Mouse (Mus musculus) myocyte (in vitro differentiated cells): ENCODE data around the gene Gm20388. TPM values are rescaled to one million over a fixed set of nuclear protein-coding genes. Genes with fewer than 3 reads are reported as not detected.

Source experiments
- H3K27me3 ChIP-seq: one replicate; pipeline ENCODE4 v1.6.1; 2011; ENCODE audit not compliant: control insufficient read depth, insufficient read depth, insufficient read length
- H3K36me3 ChIP-seq: one replicate; pipeline ENCODE4 v1.6.1; 2011; ENCODE audit not compliant: control insufficient read depth, insufficient read depth
- H3K4me2 ChIP-seq: one replicate; pipeline ENCODE4 v1.6.1; 2011; ENCODE audit warnings: low read depth, control low read depth
- H3K4me3 ChIP-seq: one replicate; pipeline ENCODE4 v1.5.1; 2011; ENCODE audit warnings: mild to moderate bottlenecking, control low read depth, moderate library complexity
- H3K79me2 ChIP-seq: one replicate; pipeline ENCODE4 v1.6.1; 2011; ENCODE audit not compliant: control insufficient read depth, insufficient read depth
- H3ac ChIP-seq: one replicate; pipeline ENCODE4 v1.6.1; 2011; ENCODE audit not compliant: control insufficient read depth, insufficient read length
- CEBPB ChIP-seq: IDR thresholded peaks from 2 replicates; pipeline ENCODE4 v1.6.1; 2011; ENCODE audit warnings: mild to moderate bottlenecking, moderate library complexity; ENCODE audit not compliant: poor library complexity, insufficient read depth, severe bottlenecking
- E2F4 ChIP-seq: IDR thresholded peaks from one replicate; pipeline ENCODE4 v1.6.1; 2011; ENCODE audit warnings: mild to moderate bottlenecking, control low read depth, moderate library complexity; ENCODE audit not compliant: insufficient read depth
- MAX ChIP-seq: IDR thresholded peaks from one replicate; pipeline ENCODE4 v1.6.1; 2011; ENCODE audit warnings: low read depth, mild to moderate bottlenecking, control low read depth
- MYOD1 ChIP-seq, 3 experiments: IDR thresholded peaks; one replicate each; pipeline ENCODE4 v1.6.1; 2011; ENCODE audit warnings: control low read depth in 2 of 3, low read depth in 2 of 3, mild to moderate bottlenecking in 2 of 3, moderate library complexity in 1 of 3; ENCODE audit not compliant: insufficient read length in 2 of 3, control insufficient read depth in 1 of 3
- MYOG ChIP-seq, 3 experiments: IDR thresholded peaks; one replicate each; pipeline ENCODE4 v1.6.1; 2011; ENCODE audit warnings: control low read depth in 2 of 3, low read depth in 2 of 3, mild to moderate bottlenecking in 2 of 3; ENCODE audit not compliant: insufficient read length in 2 of 3, control insufficient read depth in 1 of 3, insufficient read depth in 1 of 3
- POLR2A ChIP-seq: IDR thresholded peaks from one replicate; pipeline ENCODE4 v1.6.1; 2011; ENCODE audit warnings: low read depth, mild to moderate bottlenecking, control low read depth, moderate library complexity; ENCODE audit not compliant: insufficient read length
- POLR2AphosphoS2 ChIP-seq: IDR thresholded peaks from one replicate; pipeline ENCODE4 v1.6.1; 2011; ENCODE audit warnings: low read depth, control low read depth; ENCODE audit not compliant: insufficient read length
- REST ChIP-seq: IDR thresholded peaks from one replicate; pipeline ENCODE4 v1.6.1; 2011; ENCODE audit warnings: mild to moderate bottlenecking, control low read depth, moderate library complexity; ENCODE audit not compliant: insufficient read depth, insufficient read length
- SRF ChIP-seq: IDR thresholded peaks from one replicate; pipeline ENCODE4 v1.6.1; 2011; ENCODE audit warnings: low read depth; ENCODE audit not compliant: control insufficient read depth, insufficient read length
- TCF12 ChIP-seq: IDR thresholded peaks from one replicate; pipeline ENCODE4 v1.6.1; 2011; ENCODE audit warnings: mild to moderate bottlenecking, control low read depth; ENCODE audit not compliant: poor library complexity, insufficient read depth, severe bottlenecking
- TCF3 ChIP-seq: IDR thresholded peaks from one replicate; pipeline ENCODE4 v1.6.1; 2011; ENCODE audit warnings: low read depth, control low read depth; ENCODE audit not compliant: insufficient read length
- USF1 ChIP-seq: IDR thresholded peaks from one replicate; pipeline ENCODE4 v1.6.1; 2011; ENCODE audit warnings: low read depth, mild to moderate bottlenecking, control low read depth, moderate library complexity
- polyA plus RNA-seq: library from polyadenylated mRNA; unstranded; fragments of >200 nt; fragmentation: generic; extraction: Trizol; gene quantifications from one replicate; pipeline ENCODE4 v1.2.1, GENCODE M21; 2012; ENCODE audit warnings: missing spikeins

The Gm20388 gene
- polyA plus RNA-seq, 1 experiment = 15.3 TPM

DNA sequence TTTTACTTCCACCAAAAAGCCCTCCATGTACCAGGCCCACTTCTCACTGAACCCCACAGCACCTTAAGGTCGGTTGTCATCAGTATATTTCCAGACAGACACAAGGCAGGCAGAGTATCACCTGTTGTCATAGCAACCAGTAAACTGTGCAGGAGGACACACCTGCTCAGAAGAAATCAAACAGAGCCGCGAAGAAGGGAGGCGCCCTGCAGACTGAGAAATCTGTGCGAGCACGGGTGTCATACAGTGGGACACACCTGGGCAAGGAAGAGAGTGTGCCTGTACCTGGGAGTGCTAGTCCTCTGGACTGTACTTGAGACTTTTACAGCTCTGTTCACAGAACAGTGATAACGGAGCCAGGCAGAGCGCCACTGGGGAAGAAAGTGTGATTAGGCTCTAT, 3798.1 kb downstream of the Gm20388 start:
- Histone ChIP-seq H3K4me2 (no peak overlapping the region), H3K79me2 (no peaks in the 10 kb centered on the region), H3K4me3 (no peak overlapping the region), H3K36me3 (no peaks in the 10 kb centered on the region), H3ac (no peak overlapping the region), H3K27me3 (no peaks in the 10 kb centered on the region)
- TF ChIP-seq MYOG (IDR thresholded peaks at IDR 0.05; ENCODE audit: control insufficient read depth in 1 of 3, insufficient read depth in 1 of 3, insufficient read length in 2 of 3, low read depth in 2 of 3) (no peak), MYOD1 (IDR thresholded peaks at IDR 0.05; ENCODE audit: control insufficient read depth in 1 of 3, insufficient read length in 2 of 3, low read depth in 2 of 3) (no peak), TCF3 (no peak), MAX (no peak), TCF12 (no peak), POLR2A (no peak), USF1 (no peak), REST (no peak), E2F4 (no peak), SRF (no peak), POLR2AphosphoS2 (no peak), CEBPB (no peak)

DNA sequence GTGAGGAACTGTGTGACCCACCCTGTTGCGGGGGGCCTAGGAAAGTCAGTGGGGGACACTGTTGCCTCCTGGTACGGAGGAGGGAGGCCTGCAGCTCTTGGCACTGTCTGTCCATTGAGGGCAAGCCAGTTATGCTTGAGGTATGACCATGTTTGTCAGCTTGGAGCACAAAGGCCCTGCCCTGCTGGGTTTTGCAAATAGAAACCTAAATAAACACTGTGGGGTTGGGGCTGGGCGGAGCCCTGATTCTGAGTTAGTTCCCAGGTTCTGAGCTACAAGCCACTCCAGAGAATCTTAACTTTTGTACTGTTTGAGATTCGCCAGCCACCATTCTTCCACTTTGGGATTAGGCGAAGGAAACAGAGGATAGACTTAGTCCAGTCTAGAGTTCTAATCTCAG, 3799.7 kb downstream of the Gm20388 start:
- TF ChIP-seq MYOG (IDR thresholded peaks at IDR 0.05; ENCODE audit: control insufficient read depth in 1 of 3, insufficient read depth in 1 of 3, insufficient read length in 2 of 3, low read depth in 2 of 3) (no peak), TCF3 (no peak)
- Histone ChIP-seq H3K4me3 (no peak overlapping the region), H3K79me2 (no peaks in the 10 kb centered on the region), H3K36me3 (no peaks in the 10 kb centered on the region), H3K4me2 (no peak overlapping the region), H3K27me3 (no peaks in the 10 kb centered on the region), H3ac (no peak overlapping the region)

DNA sequence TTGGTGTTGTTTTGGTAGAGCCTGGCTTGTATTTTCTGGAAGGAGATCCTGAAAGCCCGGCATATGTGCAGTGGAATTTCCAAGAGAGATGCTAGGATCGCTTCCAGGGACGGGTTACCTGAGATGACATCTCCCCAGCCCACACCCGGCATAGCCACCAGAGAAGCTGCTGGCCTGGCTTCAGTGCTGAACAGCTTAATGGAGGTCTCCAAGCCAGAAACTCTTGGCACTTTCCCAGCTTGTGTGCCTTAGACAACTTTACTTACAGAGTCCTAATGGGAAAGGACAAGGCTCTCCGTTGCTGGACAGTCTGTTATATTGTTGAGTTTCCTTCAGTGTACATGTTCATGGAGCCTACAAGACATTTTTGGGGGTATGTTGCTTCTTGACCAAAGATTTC, 3803.8 kb downstream of the Gm20388 start:
- Histone ChIP-seq H3K4me2 (no peak overlapping the region), H3K27me3 (no peaks in the 10 kb centered on the region), H3K79me2 (no peaks in the 10 kb centered on the region), H3K4me3 (no peak overlapping the region), H3K36me3 (no peaks in the 10 kb centered on the region), H3ac (no peak overlapping the region)
- no peak for TF ChIP-seq MYOG (IDR thresholded peaks at IDR 0.05; ENCODE audit: control insufficient read depth in 1 of 3, insufficient read depth in 1 of 3, insufficient read length in 2 of 3, low read depth in 2 of 3)
- no peak for TF ChIP-seq SRF
- TF ChIP-seq TCF3 = no peak
- TF ChIP-seq USF1 = no peak
- TF ChIP-seq MAX = no peak
- no peak for TF ChIP-seq POLR2A
- TF ChIP-seq E2F4 = no peak
- TF ChIP-seq TCF12 = no peak
- no peak for TF ChIP-seq MYOD1 (IDR thresholded peaks at IDR 0.05; ENCODE audit: control insufficient read depth in 1 of 3, insufficient read length in 2 of 3, low read depth in 2 of 3)
- no peak for TF ChIP-seq POLR2AphosphoS2
- TF ChIP-seq CEBPB = no peak
- TF ChIP-seq REST = no peak

DNA sequence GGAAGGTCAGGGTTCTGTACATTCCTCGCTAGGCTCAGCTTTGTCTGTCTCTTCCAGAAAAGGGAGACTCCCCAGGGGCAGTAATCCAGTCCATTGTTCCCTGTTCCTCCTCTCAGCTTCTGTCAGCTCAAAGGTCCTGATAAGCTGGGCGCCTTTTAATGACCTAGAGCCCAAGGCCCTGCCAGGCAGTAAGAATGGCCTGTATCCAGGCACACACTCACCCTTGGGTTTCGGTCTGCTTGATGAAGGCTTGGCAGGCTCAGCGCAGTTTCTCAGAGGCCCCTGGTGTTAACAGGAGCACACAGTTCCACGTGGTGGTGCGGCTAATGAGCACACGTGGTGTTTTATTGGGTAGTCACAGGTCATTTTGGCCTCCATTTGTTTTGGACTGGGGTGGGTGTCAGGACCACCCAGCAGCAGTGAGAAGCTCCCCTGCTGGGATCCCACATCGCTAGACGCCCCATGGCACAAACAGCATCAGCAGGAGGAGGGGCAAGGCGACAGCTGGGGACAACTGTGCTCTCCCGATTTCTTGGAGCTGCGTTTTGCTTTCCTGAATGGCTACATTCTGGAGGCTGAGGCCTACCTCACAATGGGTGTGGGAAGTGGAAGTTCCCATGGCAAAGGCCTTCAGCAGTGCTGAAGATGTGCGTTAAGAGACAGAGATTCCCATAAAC, 3805.4 kb downstream of the Gm20388 start:
- no peaks in the 10 kb centered on the region for H3K27me3 ChIP-seq
- no peaks in the 10 kb centered on the region for H3K79me2 ChIP-seq
- no peak overlapping the region for H3K4me3 ChIP-seq
- H3K36me3 ChIP-seq = no peaks in the 10 kb centered on the region
- H3K4me2 ChIP-seq = no peak overlapping the region
- TF ChIP-seq SRF = no peak
- TF ChIP-seq POLR2A = no peak
- TF ChIP-seq TCF3 = no peak
- TF ChIP-seq MYOG (IDR thresholded peaks at IDR 0.05; ENCODE audit: control insufficient read depth in 1 of 3, insufficient read depth in 1 of 3, insufficient read length in 2 of 3, low read depth in 2 of 3) = no peak
- no peak for TF ChIP-seq E2F4
- no peak for TF ChIP-seq MYOD1 (IDR thresholded peaks at IDR 0.05; ENCODE audit: control insufficient read depth in 1 of 3, insufficient read length in 2 of 3, low read depth in 2 of 3)
- no peak for TF ChIP-seq TCF12
- no peak for TF ChIP-seq REST
- no peak for TF ChIP-seq MAX
- no peak for TF ChIP-seq USF1
- TF ChIP-seq CEBPB = no peak
- no peak for TF ChIP-seq POLR2AphosphoS2
- H3ac ChIP-seq = no peak overlapping the region

DNA sequence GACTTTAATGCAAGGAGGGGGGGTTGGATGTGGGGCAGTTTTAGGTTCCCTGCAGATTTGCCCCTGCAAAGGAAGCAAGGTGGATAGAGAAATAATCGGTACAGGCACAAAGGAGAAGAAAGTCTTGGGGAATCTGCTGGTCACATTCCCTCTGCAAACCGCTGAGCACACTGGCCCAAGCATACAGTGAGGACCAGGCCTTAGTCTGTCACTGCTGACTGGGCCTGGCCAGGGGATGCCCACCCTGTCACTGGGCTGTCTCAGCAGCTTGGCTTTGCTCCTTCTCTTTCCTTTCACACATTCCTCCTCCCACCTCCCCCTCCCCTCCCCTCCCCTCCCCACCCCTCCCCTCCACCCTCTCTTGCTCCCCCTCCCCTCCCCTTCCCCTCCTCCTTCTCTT, 3806.5 kb downstream of the Gm20388 start:
- Histone ChIP-seq H3K4me2 (peak overlapping the region; percentile 15), H3ac (no peak overlapping the region), H3K36me3 (no peaks in the 10 kb centered on the region), H3K27me3 (no peaks in the 10 kb centered on the region), H3K79me2 (no peaks in the 10 kb centered on the region), H3K4me3 (no peak overlapping the region)
- no peak for TF ChIP-seq TCF3
- TF ChIP-seq TCF12 = no peak
- no peak for TF ChIP-seq E2F4
- TF ChIP-seq MYOG (IDR thresholded peaks at IDR 0.05; ENCODE audit: control insufficient read depth in 1 of 3, insufficient read depth in 1 of 3, insufficient read length in 2 of 3, low read depth in 2 of 3) = no peak
- no peak for TF ChIP-seq USF1
- TF ChIP-seq MAX = no peak
- TF ChIP-seq POLR2AphosphoS2 = no peak
- no peak for TF ChIP-seq REST
- no peak for TF ChIP-seq POLR2A
- no peak for TF ChIP-seq MYOD1 (IDR thresholded peaks at IDR 0.05; ENCODE audit: control insufficient read depth in 1 of 3, insufficient read length in 2 of 3, low read depth in 2 of 3)
- TF ChIP-seq SRF = no peak
- TF ChIP-seq CEBPB = no peak
